Mouse (Mus musculus): ENCODE measurements around the gene Alkbh6. TPM values are rescaled to one million over a fixed set of nuclear protein-coding genes. Genes with fewer than 3 reads are reported as not detected.

The Alkbh6 gene
- polyA plus RNA-seq, 1 experiment, result 39.9 TPM

- H3K4me3 ChIP-seq (ENCODE audit: insufficient read depth, low read length), result no peak overlapping the region
- no peak overlapping the region for H3K27ac ChIP-seq (ENCODE audit: insufficient read depth, low read depth, low read length)
- peaks cover 9% of the 10 kb centered on the region for H3K4me1 ChIP-seq (ENCODE audit: control insufficient read depth, insufficient read depth, low read length)
- no peak for TF ChIP-seq CTCF (IDR thresholded peaks at IDR 0.05; ENCODE audit: low read depth, low read length)
- TF ChIP-seq POLR2A (IDR thresholded peaks at IDR 0.05; ENCODE audit: borderline replicate concordance, low read depth, low read length), result no peak
Observed at GRCm38 (mm10) chr7:30310136-30310535, 1.6 kb downstream of the Alkbh6 start.

- Histone ChIP-seq H3K4me3 (ENCODE audit: insufficient read depth, low read length) (no peak overlapping the region), H3K27ac (ENCODE audit: insufficient read depth, low read depth, low read length) (no peak overlapping the region), H3K4me1 (ENCODE audit: control insufficient read depth, insufficient read depth, low read length) (peaks cover 5% of the 10 kb centered on the region; the same call in 1 of the 2 replicates)
- TF ChIP-seq CTCF (IDR thresholded peaks at IDR 0.05; ENCODE audit: low read depth, low read length), result no peak
- no peak for TF ChIP-seq POLR2A (IDR thresholded peaks at IDR 0.05; ENCODE audit: borderline replicate concordance, low read depth, low read length)
Observed at GRCm38 (mm10) chr7:30313666-30314320, 5.3 kb downstream of the Alkbh6 start.

DNA sequence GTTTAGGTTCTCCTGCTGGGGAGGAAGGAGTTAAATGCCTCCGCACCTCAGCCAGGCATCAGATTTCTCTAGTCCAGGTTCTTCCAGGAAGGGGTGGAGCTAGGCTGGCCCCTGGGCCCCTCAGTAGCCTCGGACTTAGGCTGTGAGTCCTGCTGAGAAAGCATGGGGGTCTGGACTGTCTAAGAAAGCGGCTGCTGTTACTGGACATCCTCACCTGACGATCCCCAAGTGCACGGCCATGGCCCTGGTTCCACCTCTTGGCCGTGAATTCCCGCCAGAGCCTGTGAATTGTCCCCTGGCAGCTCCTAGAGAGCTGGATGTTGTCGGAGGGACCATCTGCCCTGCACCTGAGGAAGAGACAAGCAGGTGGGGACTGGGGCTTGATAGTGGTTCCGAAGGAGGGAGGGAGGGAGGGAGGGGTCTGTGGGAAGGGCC lies 6.2 kb downstream of the Alkbh6 start, which contains the start of gene Syne4:
Syne4 (plus strand) TSS at position 87 of the 435 bp plus-strand sequence.
- Histone ChIP-seq H3K4me3 (ENCODE audit: insufficient read depth, low read length) (no peak within 1 kb of the TSS), H3K27ac (ENCODE audit: insufficient read depth, low read depth, low read length) (no peak within 1 kb of the TSS), H3K4me1 (ENCODE audit: control insufficient read depth, insufficient read depth, low read length) (peaks cover 2% of the 10 kb centered on the region; the same call in 1 of the 2 replicates)
- no peak for TF ChIP-seq POLR2A (IDR thresholded peaks at IDR 0.05; ENCODE audit: borderline replicate concordance, low read depth, low read length)
- no peak for TF ChIP-seq CTCF (IDR thresholded peaks at IDR 0.05; ENCODE audit: low read depth, low read length)

DNA sequence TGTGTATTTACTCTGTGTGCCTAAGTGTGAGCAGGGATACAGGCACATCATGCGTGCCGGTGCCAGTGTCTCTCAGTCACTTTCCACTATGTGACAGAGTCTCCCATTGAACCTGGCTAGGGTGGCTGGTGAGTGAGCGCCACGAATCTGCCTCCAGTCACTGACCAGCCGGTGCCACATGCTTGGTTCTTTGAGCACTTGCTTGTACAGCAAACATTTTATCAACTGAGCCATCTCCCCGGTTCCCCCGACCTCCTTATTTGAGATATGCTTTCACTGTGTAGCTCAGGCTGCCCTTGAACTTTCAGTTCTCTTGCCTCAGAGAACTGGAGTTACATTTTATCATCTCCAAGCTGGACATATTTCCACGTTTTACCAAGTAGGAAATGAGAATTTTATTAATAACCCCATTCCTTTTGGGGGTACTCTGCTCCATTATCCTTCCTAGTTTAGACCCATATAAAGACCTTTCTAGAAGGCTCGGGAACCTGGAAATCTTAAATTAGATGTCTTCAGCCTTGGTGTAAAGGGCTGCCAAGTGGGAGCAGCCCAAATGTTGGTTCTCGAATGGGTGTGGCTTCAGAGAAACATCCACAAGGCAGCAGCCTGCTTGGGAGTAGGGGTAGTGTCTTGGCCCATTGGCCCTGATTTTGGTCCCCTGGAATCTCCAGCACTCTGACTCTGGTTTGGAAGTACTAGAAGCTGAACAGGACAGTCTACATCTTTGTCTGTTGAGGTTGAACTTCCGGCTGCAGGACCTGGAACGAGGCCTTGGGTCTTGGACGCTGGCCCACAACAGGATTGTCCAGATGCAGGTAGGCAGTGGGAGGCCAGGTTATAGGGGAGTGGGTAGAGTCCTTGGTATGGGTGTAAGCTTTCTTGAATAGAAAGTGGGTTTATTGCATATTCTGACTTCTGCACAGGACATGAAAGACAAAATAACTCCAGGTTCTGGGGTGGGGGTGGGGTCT lies 7.3 kb downstream of the Alkbh6 start:
- peaks cover 3% of the 10 kb centered on the region for H3K4me1 ChIP-seq (ENCODE audit: control insufficient read depth, insufficient read depth, low read length)
- H3K27ac ChIP-seq (ENCODE audit: insufficient read depth, low read depth, low read length), result no peak overlapping the region
- no peak for TF ChIP-seq CTCF (IDR thresholded peaks at IDR 0.05; ENCODE audit: low read depth, low read length)
- no peak for TF ChIP-seq POLR2A (IDR thresholded peaks at IDR 0.05; ENCODE audit: borderline replicate concordance, low read depth, low read length)
- H3K4me3 ChIP-seq (ENCODE audit: insufficient read depth, low read length), result no peak overlapping the region

DNA sequence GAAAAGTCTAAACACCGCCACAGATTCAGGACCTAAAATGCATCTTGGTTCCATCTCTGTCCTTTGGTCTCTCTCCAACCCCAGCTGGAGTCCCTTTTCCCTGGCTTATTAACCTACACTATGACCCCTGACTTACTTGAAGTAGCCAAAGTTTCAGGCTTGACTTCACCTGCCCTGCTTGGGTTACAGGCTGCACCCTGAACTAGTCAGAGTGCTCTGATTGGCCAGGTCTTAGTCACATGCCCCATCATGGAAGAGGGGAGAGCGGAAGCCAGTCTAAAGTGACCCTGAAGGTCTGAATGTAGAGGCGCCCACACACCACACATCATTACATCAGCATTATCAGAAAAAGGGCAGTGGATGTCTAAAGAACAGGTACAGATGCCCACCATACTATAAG lies 9.6 kb downstream of the Alkbh6 start:
- Histone ChIP-seq H3K4me1 (ENCODE audit: control insufficient read depth, insufficient read depth, low read length) (peaks cover 6% of the 10 kb centered on the region), H3K4me3 (ENCODE audit: insufficient read depth, low read length) (no peak overlapping the region), H3K27ac (ENCODE audit: insufficient read depth, low read depth, low read length) (no peak overlapping the region)
- TF ChIP-seq CTCF (IDR thresholded peaks at IDR 0.05; ENCODE audit: low read depth, low read length) (no peak), POLR2A (IDR thresholded peaks at IDR 0.05; ENCODE audit: borderline replicate concordance, low read depth, low read length) (no peak)

GRCm38 (mm10) chr7:30320946-30321345 lies 12.4 kb downstream of the Alkbh6 start:
- no peak for TF ChIP-seq CTCF (IDR thresholded peaks at IDR 0.05; ENCODE audit: low read depth, low read length)
- TF ChIP-seq POLR2A (IDR thresholded peaks at IDR 0.05; ENCODE audit: borderline replicate concordance, low read depth, low read length), result no peak
- Histone ChIP-seq H3K4me3 (ENCODE audit: insufficient read depth, low read length) (no peak overlapping the region; the same call in 1 of the 2 replicates), H3K27ac (ENCODE audit: insufficient read depth, low read depth, low read length) (no peak overlapping the region), H3K4me1 (ENCODE audit: control insufficient read depth, insufficient read depth, low read length) (peaks cover 15% of the 10 kb centered on the region)

DNA sequence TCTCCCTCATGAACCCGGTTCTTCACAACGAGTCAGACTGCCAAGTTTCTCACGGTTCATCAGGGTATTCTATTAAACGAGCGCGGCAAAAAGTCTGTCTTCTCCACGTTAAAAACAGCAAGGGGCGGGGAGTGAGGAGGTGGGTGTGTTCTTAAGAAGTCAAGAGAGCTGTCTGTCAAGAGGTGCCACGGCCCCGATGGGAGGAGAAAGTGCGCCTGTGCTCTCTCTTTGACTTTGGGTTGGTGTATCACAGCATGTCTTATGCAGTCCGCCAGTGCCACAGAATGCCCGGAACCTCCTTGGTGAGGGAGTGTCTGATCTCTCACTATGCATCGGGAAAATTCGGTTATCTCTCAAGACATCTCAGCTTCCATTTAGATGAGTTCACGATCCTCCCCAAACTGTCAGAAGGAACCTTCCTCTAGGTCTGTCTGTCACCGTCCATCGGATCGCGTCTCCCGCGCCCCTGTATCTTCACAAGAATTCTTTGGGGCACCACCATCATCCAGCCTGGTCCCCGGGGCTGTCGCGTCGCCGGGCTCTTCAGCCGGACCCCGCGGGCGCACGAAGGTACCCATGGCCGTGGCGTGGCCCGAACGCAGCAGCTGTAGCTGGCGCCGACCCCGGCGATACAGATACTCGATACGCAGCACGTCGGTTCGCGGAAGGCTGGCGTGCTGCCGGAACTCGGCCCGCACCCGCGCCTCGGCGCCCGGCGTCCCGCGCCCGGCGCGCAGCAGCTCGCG lies 13.2 kb downstream of the Alkbh6 start, which contains the start of gene E130208F15Rik:
E130208F15Rik (plus strand) TSS at position 202 of the 746 bp plus-strand sequence.
- Histone ChIP-seq H3K4me1 (ENCODE audit: control insufficient read depth, insufficient read depth, low read length) (peaks cover 15% of the 10 kb centered on the region), H3K27ac (ENCODE audit: insufficient read depth, low read depth, low read length) (peak within 1 kb of the TSS; percentile 76), H3K4me3 (ENCODE audit: insufficient read depth, low read length) (peak within 1 kb of the TSS; percentile 85)
- TF ChIP-seq CTCF (IDR thresholded peaks at IDR 0.05; ENCODE audit: low read depth, low read length) (no peak), POLR2A (IDR thresholded peaks at IDR 0.05; ENCODE audit: borderline replicate concordance, low read depth, low read length) (no peak)

GRCm38 (mm10) chr7:30322285-30322667 lies 13.8 kb downstream of the Alkbh6 start:
- Histone ChIP-seq H3K27ac (ENCODE audit: insufficient read depth, low read depth, low read length) (peak overlapping the region; percentile 76), H3K4me1 (ENCODE audit: control insufficient read depth, insufficient read depth, low read length) (peaks cover 15% of the 10 kb centered on the region), H3K4me3 (ENCODE audit: insufficient read depth, low read length) (peak overlapping the region; percentile 85)
- TF ChIP-seq CTCF (IDR thresholded peaks at IDR 0.05; ENCODE audit: low read depth, low read length) (no peak), POLR2A (IDR thresholded peaks at IDR 0.05; ENCODE audit: borderline replicate concordance, low read depth, low read length) (no peak)

GRCm38 (mm10) chr7:30322865-30323264 lies 14.3 kb downstream of the Alkbh6 start:
- Histone ChIP-seq H3K27ac (ENCODE audit: insufficient read depth, low read depth, low read length) (peak overlapping the region; percentile 76), H3K4me1 (ENCODE audit: control insufficient read depth, insufficient read depth, low read length) (peaks cover 15% of the 10 kb centered on the region), H3K4me3 (ENCODE audit: insufficient read depth, low read length) (peak overlapping the region; percentile 64)
- no peak for TF ChIP-seq POLR2A (IDR thresholded peaks at IDR 0.05; ENCODE audit: borderline replicate concordance, low read depth, low read length)
- no peak for TF ChIP-seq CTCF (IDR thresholded peaks at IDR 0.05; ENCODE audit: low read depth, low read length)

Measured in bone marrow macrophage, adult 2 months (primary cell).